Mouse (Mus musculus) frontal cortex, adult 2 months (tissue): ENCODE measurements around the gene Mapk1. TPM values are rescaled to one million over a fixed set of nuclear protein-coding genes. Genes with fewer than 3 reads are reported as not detected.

Experiments
- DNase-seq, 2 experiments: peaks; one replicate each; pipeline ENCODE4 v3.0.0; 2022; ENCODE audit warnings: low spot score in 1 of 2; ENCODE audit errors: extremely low spot score in 1 of 2
- polyA plus RNA-seq: library from polyadenylated mRNA; depleted of rRNA; stranded (reverse); fragments of >200 nt; gene quantifications from 2 replicates; pipeline ENCODE4 v1.2.3, GENCODE M21; 2012

Mapk1 gene
- polyA plus RNA-seq, 1 experiment = 370 TPM

DNA sequence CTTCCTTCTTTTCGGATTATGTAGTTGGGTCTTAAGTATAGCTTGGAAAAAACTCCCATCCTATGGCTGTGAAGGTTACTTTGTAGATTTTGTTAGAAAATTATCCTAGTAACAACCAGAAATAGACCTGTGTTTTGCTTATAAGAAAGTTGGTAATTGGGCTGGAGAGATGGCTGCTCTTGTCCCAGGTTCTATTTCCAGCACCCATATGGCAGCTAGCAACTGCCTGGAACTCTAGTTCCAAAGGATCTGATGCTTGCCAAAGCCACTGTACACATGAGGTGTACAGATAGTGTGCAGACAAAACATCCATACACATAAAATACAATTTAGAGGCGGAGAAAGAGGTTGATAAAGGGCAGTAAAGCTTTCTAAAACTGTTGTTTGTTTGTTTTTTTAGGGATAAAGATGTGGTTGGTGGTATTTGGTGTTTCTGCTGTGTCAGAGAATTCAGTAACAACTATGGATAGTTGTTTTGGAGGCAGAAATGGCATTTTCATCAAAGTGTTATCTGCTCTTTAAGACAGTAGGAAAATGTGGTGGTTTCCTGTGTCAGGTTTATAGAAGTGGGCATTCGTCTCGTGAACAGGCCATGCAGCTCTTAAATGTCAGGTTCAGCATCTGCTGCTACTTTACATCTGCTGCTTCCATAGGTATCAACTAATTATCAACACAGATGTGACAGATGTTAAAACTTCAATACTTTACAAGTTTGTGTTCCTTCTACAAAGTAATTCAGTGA, 32.1 kb downstream of the Mapk1 start:
- DNase-seq = peak; percentile 39 to 55

DNA sequence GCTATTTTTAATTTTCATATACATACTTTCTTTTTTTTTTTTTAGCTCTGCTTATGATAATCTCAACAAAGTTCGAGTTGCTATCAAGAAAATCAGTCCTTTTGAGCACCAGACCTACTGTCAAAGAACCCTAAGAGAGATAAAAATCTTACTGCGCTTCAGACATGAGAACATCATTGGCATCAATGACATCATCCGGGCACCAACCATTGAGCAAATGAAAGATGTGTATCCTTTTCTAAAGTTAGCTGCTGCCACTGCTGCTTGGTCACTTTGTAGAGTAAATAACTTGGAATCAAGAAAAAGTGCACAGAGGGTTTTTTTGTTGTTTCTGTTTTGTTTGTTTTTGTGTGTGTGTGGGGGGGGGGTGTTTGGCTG, 32.7 kb downstream of the Mapk1 start:
- no peak for DNase-seq

DNA sequence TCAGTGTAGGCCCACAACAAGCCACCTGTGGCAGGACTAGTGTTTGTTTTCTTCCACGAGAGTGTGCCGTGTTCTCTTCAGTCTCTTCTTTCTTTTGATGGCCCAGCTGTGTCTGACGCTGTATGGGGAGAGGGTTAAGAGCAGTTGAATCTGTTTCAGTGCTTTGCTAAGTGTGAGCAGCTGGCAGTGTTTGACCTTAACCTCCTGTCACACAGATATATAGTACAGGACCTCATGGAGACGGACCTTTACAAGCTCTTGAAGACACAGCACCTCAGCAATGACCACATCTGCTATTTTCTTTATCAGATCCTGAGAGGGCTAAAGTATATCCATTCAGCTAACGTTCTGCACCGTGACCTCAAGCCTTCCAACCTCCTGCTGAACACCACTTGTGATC, 34.9 kb downstream of the Mapk1 start:
- no peak for DNase-seq

DNA sequence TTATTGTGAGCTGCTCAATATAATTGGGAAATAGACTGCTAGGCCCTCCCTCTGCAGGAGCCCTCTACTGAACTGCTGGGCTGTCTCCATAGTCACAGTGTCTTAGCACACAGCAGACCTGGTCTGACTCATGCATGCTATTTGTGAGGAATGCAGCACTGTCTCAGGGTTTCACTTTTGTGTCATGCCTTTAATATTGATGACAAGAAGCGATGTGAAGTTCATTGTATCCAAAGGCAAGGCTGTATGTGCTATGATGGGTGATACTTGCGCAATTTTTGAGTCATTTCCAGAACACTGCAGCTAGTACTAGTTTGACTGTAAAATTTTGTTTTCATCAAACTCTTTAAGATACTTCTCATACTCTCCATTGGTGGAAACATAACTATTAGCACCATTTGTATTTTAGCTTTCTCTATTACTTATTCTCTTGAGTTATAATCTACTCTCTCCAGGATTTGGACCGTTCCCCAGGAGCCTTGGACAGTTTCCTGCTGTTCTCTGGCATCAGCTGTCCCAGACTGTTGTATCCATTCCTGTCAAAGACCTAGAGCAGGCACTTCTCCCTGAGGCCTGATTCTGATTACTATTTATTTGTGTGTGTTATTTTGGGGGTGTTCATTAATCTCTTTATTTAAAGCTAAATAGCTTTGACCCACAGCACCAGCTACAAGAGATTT, 41.4 kb downstream of the Mapk1 start:
- DNase-seq = peak in 1 of 2 experiments; percentile 21

DNA sequence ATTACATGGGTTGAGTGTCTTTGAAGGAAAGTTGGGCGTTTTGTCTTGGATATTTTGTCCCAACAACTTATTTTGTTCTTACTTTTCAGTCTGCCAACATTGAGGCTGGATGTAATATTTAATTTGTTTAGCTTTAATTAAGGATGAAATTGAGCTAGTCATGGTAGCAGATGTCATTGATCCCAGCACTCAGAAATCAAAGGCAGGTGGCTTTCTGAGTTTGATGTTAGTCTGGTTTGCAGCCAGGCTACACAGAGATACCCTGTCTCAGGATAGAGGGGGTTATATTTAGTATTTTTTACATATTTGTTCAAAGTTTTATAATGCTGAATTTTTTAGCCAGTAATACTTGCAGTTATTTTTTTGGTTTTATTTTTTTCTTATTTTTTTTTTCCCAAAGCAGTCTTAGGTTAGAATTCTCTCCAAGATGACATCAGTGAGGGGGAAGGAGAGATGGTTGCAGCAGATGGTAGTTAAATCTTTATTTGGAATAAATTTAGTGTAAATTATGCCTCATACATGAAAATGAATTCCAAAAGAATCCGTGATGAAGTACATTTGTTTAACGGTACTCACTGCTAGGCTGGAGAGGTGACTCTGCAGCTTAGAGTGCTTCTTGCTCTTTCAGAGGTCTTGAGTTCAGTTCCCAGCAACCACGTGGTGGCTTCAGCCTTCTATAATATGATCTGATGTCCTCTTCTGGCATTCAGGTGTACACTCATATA, 47.0 kb downstream of the Mapk1 start:
- peak in 1 of 2 experiments; percentile 64 for DNase-seq

DNA sequence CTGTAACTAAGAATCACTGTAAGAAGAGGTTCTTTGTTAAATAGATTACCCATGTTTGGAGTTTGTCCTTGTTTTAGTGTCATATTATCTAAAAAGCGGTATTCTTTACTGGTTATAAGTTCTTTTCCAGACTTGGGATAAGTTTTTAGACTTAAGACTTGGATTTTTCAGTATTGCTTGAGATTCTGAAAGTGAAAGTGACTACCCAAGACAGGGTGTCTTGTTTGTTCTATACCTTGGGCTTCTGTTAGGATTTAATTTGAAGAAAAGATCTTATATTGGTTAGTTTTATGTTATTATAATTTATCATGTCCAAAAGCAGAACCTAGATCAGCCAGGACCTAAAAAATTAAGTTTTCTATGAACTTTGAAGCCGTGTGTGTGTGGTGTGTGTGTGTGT, 50.6 kb downstream of the Mapk1 start:
- no peak for DNase-seq

DNA sequence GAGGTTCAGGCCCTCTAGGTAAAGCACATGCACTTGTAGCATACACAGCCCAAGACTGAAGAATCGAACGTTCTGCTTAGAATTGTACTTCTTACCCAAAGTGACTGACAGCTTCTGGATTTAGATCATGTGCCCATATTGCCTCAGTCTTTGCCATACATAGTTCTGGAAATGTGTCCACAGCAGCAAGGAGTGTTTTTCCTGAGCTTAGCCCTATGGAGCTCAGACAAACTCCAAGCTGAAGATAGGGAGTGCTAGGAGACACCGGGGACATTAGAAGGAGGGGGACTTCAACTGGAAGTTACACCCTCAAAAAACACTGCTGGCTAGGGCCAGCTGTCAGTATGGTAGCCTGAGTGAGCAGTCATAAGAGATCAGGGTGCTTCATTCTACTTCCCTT, 57.5 kb downstream of the Mapk1 start:
- no peak for DNase-seq

DNA sequence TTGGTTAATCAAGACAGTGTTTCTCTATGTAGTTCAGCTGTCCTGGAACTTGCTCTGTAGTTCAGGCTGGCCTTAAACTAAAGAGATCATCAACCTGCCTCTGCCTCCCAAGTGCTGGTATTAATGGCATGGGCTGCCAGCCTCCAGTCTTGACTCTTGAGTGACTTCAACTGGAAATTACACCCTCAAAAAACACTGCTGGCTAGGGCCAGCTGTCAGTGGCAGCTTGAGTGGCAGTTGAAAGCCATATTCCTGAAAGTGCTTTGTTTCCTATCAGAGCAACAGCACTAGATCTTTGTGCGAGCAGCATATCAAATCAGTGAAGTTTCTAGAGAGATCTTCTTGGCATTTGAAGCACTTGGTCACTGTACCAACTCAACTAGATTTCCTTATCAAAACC, 58.2 kb downstream of the Mapk1 start:
- DNase-seq = no peak

DNA sequence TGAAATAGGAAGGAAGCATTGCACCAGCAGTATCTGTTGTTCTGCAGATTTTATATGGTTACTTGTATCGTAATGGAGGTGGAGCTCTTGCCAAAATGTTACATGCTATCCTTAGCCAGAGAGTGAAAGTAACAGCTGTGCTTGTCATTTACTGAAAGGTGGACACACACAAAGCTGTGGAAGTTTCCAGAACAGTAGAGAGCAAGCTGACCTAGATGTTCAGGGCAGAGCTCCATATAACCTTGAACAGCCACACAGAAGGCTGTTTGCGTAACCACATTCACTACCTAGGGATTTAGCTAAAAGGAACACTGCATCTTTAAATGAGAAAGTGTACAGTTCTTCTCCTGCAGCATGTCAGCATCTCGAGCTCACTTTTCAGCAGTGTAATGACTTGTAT, 61.1 kb downstream of the Mapk1 start:
- DNase-seq = peak in 1 of 2 experiments; percentile 44

DNA sequence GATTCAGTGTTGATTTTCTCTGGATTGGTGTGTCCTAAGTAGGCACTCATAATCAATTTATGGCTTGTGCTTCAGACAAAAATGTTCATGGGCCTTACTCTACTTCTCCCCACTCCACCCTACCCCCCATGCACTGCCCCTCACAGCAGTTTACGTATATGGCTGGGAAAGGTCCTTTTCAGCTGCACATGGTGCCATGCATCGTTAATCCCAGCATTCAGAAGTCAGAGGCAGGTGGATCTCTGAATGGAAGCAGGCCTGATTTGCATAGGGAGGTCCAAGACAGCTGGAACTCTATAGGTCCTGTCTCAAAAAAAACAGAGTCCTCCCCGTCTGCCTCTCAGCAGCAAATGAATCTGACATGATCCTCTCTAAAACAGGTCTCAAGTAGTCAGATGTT, 62.1 kb downstream of the Mapk1 start:
- DNase-seq = no peak

DNA sequence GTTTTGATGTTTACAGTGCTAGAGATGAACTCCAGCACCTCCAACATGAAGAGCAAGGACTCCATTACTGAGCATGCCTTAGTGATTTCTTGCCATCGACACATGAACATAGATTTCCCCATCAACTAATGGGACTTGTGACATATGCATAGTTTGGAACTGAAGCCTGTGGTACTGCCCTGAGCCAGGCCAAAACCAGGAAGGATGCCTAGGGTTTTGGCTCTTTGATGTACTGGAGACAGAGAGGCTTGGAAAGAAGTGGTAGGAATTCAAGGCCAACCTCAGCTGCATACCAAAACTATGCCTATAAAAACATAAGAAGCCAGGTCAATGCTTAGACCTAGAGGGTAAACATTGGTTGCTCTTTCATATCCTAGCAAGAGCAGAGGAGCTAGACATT, 66.7 kb downstream of the Mapk1 start:
- DNase-seq = no peak

DNA sequence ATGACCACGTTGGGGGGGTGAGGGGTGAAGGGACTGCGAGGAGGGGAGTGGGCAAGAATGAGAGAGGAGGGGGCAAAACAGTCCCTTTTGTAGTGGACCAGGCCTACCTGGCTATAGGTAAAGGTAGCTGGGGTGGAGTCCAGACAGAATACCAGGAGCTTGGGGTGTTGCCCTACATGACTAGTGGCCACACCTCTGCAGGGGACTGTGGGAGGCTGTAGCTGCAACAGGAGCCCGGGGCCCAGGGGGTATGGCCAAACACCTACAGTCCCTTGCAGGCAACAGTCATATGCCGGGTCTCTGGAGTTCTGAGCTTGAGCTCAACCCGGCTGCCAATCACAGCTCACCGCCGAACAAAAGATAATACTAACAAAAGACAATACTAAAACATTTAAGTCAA, 68.9 kb downstream of the Mapk1 start:
- DNase-seq = no peak

DNA sequence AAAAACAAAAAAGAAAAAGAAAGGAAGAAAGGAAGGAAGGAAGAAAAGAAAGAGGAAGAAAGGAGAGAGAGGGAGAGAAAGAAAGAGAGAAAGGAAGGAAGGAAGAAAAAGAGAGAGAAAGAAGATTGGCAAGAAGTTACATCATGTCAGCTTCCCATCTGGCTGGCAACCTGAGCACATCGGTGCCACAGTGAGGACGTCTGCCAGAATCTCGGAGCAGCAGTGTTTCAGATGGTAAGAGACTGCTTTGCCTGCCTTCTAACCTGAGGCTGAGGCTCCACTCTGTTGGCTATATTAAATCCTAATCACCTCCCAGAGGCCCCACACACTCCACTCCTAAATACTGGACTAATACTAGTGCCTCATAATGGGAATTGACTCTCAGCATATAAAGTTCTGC, 70.7 kb downstream of the Mapk1 start:
- DNase-seq = no peak

DNA sequence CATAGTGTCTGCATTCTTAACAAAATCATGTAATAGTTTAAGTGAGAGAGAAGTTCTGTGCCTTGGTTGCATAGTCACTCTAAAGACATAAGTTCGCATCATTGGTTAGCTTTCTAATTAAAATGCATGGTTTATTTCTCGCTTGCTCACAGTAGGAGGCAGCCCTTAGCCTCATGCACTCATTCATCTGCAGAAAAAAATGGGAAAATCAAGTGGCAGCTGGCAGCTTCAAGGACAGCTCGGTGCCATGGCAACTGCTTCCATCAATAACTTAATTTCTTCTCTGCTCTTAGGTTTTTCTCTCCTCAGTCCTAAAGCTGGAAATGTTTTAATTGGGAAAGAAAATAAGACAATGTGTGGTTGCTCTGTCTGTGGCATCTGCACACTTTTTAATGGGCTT, 72.4 kb downstream of the Mapk1 start:
- DNase-seq = peak; percentile 46 to 74

DNA sequence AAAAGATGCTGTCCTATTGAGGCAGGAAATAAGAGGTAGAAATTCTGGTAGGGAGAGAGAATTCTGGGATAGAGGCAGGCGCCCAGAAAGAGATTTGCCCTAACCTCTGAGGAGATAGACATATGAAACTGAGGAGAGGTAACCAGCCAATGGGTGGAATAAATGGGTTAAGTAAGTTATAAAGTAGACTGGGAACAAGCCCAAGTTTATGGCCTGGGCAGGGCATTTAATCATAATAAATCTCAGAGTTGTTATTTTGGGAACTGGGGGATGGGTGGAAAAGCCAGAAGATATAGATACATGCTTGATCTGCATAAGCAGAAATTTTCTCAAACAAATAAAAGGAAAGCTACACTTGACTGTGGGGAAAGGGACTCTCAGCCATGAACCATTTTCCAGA, 79.2 kb downstream of the Mapk1 start:
- no peak for DNase-seq

DNA sequence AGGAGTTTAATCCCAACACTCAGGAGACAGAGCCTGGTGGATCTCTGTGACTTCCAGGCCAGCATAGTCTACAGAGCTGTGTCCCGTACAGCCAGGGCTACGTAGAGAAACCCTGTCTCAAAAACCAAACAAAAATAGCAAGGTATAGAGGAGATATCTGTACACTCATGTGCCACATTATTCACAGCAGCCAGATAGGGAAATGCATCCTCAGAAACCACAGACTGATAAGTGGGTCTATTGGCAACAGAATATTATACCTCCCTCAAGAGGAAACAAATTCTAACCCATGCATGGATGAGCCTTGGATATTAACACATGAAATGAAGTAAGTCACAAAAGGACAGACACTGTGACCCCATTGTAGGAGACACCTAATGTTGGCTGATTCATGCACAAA, 84.4 kb downstream of the Mapk1 start:
- DNase-seq = no peak

DNA sequence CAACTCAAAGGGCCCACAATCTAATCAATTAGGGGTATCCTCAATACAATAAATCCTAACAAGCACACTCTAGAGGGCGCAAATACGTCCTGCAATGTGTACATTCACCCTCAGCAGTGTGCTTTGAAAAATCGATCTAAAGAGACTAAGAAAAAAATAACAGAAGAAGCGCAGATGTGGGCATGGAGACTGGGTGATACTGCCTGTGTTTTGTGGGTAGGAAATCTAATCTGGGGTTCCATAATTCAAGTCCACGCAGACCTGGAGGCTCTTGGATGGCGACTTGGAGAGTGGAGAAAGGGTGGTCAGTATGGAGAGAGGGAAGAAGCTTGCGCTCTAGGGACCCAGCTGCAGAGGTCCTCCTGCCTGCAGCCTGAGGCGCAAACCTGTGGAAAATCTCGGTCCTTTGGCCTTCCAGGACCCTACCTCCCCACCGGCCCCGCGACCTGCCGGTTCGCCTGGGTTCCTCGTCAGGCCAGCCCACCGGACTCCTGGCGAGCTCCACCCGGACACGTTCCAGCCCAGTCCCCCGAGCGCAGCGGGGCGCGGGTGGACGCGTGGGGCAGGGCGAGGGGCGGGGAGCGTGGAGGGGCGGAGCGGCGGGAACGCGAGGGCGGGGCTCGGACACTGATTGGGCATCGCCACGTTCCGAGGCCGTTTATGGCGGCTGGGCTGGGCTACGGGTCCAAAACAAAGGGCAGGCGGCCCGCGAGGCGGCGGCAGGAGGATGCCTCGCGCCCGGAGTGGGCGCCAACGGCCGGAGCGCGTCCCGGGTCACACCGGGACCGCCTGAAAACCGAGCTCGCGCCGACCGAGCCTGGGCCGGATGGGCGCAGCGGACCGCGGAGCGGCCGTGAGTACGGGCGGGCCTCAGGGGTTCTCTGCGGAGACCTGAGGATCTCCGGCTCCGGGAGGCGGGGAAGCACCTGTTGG, 86.6 kb downstream of the Mapk1 start, which contains the start of gene Ypel1:
Gene Ypel1, plus strand, starts transcription at position 186 of the 933 bp plus-strand sequence.
- peak; percentile 57 to 88 for DNase-seq

DNA sequence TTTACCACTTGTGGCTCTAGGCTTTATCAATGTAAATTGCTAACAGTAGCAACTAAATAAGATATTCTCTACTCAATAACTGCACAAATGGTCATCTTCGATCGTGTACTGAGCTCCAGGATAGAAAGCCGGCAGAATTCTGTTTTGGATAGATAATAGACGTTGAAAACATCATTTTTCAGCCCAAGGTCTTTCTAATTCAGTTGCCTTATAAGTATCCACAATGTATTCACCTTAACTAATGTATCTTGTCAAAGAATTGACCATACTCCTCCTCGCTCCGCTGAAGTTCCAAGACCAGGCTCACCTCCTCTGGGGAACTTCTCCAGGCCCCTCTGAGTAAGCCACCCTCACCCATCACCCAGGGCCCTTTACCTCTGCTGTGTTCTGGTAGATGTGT, 87.5 kb downstream of the Mapk1 start:
- DNase-seq = no peak

DNA sequence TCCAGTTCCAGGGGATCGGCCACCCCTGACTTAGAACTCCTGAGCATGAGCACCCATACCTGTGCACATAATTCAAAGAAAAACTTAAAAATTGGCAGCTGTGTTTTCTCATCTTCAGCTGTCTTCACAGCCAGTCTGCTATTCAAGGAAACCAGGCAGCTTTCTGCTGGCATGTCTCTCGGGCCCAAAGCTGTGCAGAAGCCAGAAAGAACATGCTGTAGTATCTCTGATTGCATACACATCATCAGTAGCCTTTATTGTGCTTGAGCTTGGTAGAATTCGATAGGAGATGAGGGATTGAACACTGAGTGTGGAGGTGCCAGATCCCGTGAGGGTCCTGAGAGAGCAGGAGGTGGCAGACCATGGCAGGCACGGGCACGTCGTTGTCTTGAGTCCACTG, 89.8 kb downstream of the Mapk1 start:
- DNase-seq = no peak

DNA sequence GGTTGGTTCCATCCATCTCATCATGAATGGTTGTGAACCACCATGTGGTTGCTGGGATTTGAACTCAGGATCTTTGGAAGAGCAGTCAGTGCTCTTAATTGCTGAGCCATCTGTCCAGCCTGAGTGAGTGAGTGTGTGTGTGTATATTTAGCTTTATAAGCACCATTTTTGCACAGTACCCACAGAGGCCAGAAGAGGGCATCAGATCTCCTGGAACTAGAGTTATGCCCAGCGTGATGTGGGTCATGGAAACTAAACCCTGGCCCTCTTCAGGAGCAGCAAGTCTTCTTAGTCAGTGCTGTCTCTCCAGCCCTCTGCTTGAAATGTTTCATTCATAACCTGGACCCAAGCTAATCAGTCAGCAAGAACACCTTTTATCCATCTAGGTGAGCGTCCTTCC, 93.1 kb downstream of the Mapk1 start:
- DNase-seq = no peak

DNA sequence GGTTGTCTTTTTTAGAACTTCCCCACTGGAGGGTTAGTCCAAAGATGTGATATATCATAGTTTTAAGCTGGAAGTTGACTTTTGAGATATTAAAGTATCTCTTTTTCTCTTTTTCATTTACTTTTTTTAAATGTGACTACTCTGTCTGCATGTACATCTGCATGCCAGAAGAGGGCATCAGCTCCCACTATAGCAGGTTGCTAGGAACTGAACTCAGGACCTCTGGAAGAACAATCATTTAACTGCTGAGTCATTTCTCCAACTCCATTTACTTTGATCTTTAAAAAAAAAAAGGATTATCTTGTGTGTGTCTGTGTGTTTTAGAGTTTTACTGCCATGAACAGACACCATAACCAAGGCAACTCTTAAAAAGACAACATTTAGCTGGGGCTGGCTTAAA, 93.7 kb downstream of the Mapk1 start:
- no peak for DNase-seq
